Mouse (Mus musculus) heart, adult 2 months (tissue): ENCODE measurements around the gene Nop56. TPM values are rescaled to one million over a fixed set of nuclear protein-coding genes. Genes with fewer than 3 reads are reported as not detected.

Experiments
- DNase-seq, 2 experiments: peaks; one replicate each; pipeline ENCODE4 v3.0.0; 2021
- H3K27ac ChIP-seq: fragments of 200-600 bp; 2 replicates; pipeline ENCODE4 v1.8.1; 2022
- H3K27me3 ChIP-seq: fragments of 200-500 bp; 2 replicates; pipeline ENCODE4 v1.6.1; 2012; ENCODE audit warnings: mild to moderate bottlenecking, low read length, inconsistent platforms, mixed read lengths; ENCODE audit not compliant: control insufficient read depth, insufficient read depth
- H3K36me3 ChIP-seq: fragments of 200-500 bp; 2 replicates; pipeline ENCODE4 v1.6.1; 2012; ENCODE audit warnings: low read length, inconsistent platforms; ENCODE audit not compliant: control insufficient read depth, insufficient read depth
- H3K4me1 ChIP-seq: fragments of 200-500 bp; 2 replicates; pipeline ENCODE4 v1.6.1; 2011; ENCODE audit warnings: low read length; ENCODE audit not compliant: control insufficient read depth, insufficient read depth
- H3K4me3 ChIP-seq: fragments of 200-600 bp; 2 replicates; pipeline ENCODE4 v1.8.1; 2022
- H3K79me2 ChIP-seq: fragments of 200-500 bp; replicated peaks from 2 replicates; pipeline ENCODE4 v1.6.1; 2012; ENCODE audit warnings: mild to moderate bottlenecking, inconsistent platforms, low read length, moderate library complexity, mixed read lengths; ENCODE audit not compliant: control insufficient read depth, insufficient read depth
- H3K9ac ChIP-seq: fragments of 200-500 bp; 2 replicates; pipeline ENCODE4 v1.6.1; 2012; ENCODE audit warnings: low read depth, mild to moderate bottlenecking, control low read depth, inconsistent platforms, low read length, mixed read lengths
- CTCF ChIP-seq: fragments of 200-600 bp; IDR thresholded peaks from 2 replicates; pipeline ENCODE4 v1.8.1; 2022; ENCODE audit warnings: antibody characterized with exemption, mild to moderate bottlenecking, moderate library complexity
- EP300 ChIP-seq: fragments of 200-500 bp; IDR thresholded peaks from 2 replicates; pipeline ENCODE4 v1.6.1; 2011; ENCODE audit warnings: low read depth, low read length, control low read depth; ENCODE audit not compliant: insufficient read depth
- POLR2A ChIP-seq: fragments of 200-500 bp; IDR thresholded peaks from 2 replicates; pipeline ENCODE4 v1.6.1; 2011; ENCODE audit warnings: mild to moderate bottlenecking, low read depth, low read length, control low read depth; ENCODE audit not compliant: insufficient read depth
- WGBS: fragments of 180-500 bp; shearing (Covaris S2); methylation state at CpG from one replicate; pipeline ENCODE4 v1.1.7; 2018; 5-methylcytosine and 5-hydroxymethylcytosine counted together
- intact Hi-C: fragments of 180-260 bp; cut with DNase I; formaldehyde crosslinking; loops from one replicate; pipeline ENCODE4 v1.15.1; 2025
- polyA plus RNA-seq: library from polyadenylated mRNA; depleted of rRNA; stranded (reverse); fragments of >200 nt; gene quantifications from 2 replicates; pipeline ENCODE4 v1.2.3, GENCODE M21; 2012; rRNA removed
- total RNA-seq, 2 experiments: library from RNA; stranded (reverse); gene quantifications; 2 replicates each; pipeline ENCODE4 v1.2.3; 2021

The Nop56 gene
- total and polyA plus RNA-seq, 3 experiments: 27.2 to 29.7 (median 28.7) TPM

GRCm38 (mm10) chr2:130297580-130297979 lies 23.4 kb downstream of the Nop56 start:
- intact Hi-C loops: no loop called here
- Histone ChIP-seq H3K4me1 (peaks cover 5% of the 10 kb centered on the region), H3K9ac (no peak overlapping the region), H3K4me3 (no peak overlapping the region), H3K36me3 (no peaks in the 10 kb centered on the region), H3K27me3 (peaks cover 8% of the 10 kb centered on the region), H3K79me2 (no peaks in the 10 kb centered on the region), H3K27ac (no peak overlapping the region)
- no peak for DNase-seq
- WGBS: 83% methylated on average over 9 of the region's 9 CpGs
- TF ChIP-seq EP300 (no peak), CTCF (no peak), POLR2A (no peak)

- 72% methylated on average over 4 of the region's 4 CpGs for WGBS
- Histone ChIP-seq H3K36me3 (no peaks in the 10 kb centered on the region), H3K4me3 (no peak overlapping the region), H3K27ac (no peak overlapping the region), H3K79me2 (no peaks in the 10 kb centered on the region), H3K9ac (no peak overlapping the region), H3K27me3 (no peaks in the 10 kb centered on the region), H3K4me1 (no peaks in the 10 kb centered on the region)
- DNase-seq: no peak
- TF ChIP-seq EP300 (no peak), POLR2A (no peak), CTCF (no peak)
- intact Hi-C loops: no loop called here
These were observed 28.8 kb downstream of the Nop56 start for GRCm38 (mm10) chr2:130303014-130303413.

GRCm38 (mm10) chr2:130327057-130327456 lies 52.8 kb downstream of the Nop56 start:
- no peak for TF ChIP-seq EP300
- no peak for TF ChIP-seq POLR2A
- no peak for TF ChIP-seq CTCF
- intact Hi-C loops: no loop called here
- H3K79me2 ChIP-seq: no peaks in the 10 kb centered on the region
- no peak overlapping the region for H3K27ac ChIP-seq
- H3K9ac ChIP-seq: no peak overlapping the region
- H3K36me3 ChIP-seq: no peaks in the 10 kb centered on the region
- WGBS: 58% methylated on average over 1 of the region's 1 CpGs
- DNase-seq: no peak
- no peaks in the 10 kb centered on the region for H3K27me3 ChIP-seq
- no peak overlapping the region for H3K4me3 ChIP-seq
- no peaks in the 10 kb centered on the region for H3K4me1 ChIP-seq

Other genes with a start within 250 kb of the Nop56 start
- gene Tgm6, start 162.0 kb upstream of the Nop56 start, total RNA-seq: not detected
- gene Tgm6, start 162.0 kb upstream of the Nop56 start, polyA plus RNA-seq: not detected in 2 replicates
- 100 to 1,000 TPM; 124 to 141 TPM for gene Snrpb, start 95.0 kb upstream of the Nop56 start, total RNA-seq
- gene Snrpb, start 95.0 kb upstream of the Nop56 start, polyA plus RNA-seq: 110 and 135 TPM in 2 replicates
- gene Tmc2, start 79.2 kb upstream of the Nop56 start, total RNA-seq: not detected
- gene Tmc2, start 79.2 kb upstream of the Nop56 start, polyA plus RNA-seq: not detected in 2 replicates
- 100 to 1,000 TPM; 709 to 817 TPM for gene Idh3b, start 10.1 kb downstream of the Nop56 start, total RNA-seq
- 893 and 1,229 TPM in 2 replicates for gene Idh3b, start 10.1 kb downstream of the Nop56 start, polyA plus RNA-seq
- under 1 TPM; 0.37 to 0.41 TPM for gene Ebf4, start 20.7 kb downstream of the Nop56 start, total RNA-seq
- gene Ebf4, start 20.7 kb downstream of the Nop56 start, polyA plus RNA-seq: 0.85 and 1.0 TPM in 2 replicates
- gene Cpxm1, start 123.1 kb downstream of the Nop56 start, total RNA-seq: 1 to 10 TPM; 1.9 to 3.3 TPM
- 8.2 and 9.4 TPM in 2 replicates for gene Cpxm1, start 123.1 kb downstream of the Nop56 start, polyA plus RNA-seq
- not detected for gene Gm28372, start 130.8 kb downstream of the Nop56 start, total RNA-seq
- gene Gm28372, start 130.8 kb downstream of the Nop56 start, polyA plus RNA-seq: not detected in 2 replicates
- not detected for gene 1700020A23Rik, start 130.8 kb downstream of the Nop56 start, total RNA-seq
- 0.26 TPM in 1 of 2 replicates, not detected in the other for gene 1700020A23Rik, start 130.8 kb downstream of the Nop56 start, polyA plus RNA-seq
- gene Tmem239, start 132.0 kb downstream of the Nop56 start, total RNA-seq: not detected
- gene Tmem239, start 132.0 kb downstream of the Nop56 start, polyA plus RNA-seq: not detected in 2 replicates
- 10 to 100 TPM; 26.3 to 26.9 TPM for gene Vps16, start 149.9 kb downstream of the Nop56 start, total RNA-seq
- gene Vps16, start 149.9 kb downstream of the Nop56 start, polyA plus RNA-seq: 32.9 and 46.7 TPM in 2 replicates
- gene Pced1a, start 150.3 kb downstream of the Nop56 start, total RNA-seq: 1 to 10 TPM; 5.5 TPM
- 12.7 and 14.5 TPM in 2 replicates for gene Pced1a, start 150.3 kb downstream of the Nop56 start, polyA plus RNA-seq
- 10 to 100 TPM; 44.0 to 46.0 TPM for gene Ptpra, start 175.8 kb downstream of the Nop56 start, total RNA-seq
- 27.8 and 37.0 TPM in 2 replicates for gene Ptpra, start 175.8 kb downstream of the Nop56 start, polyA plus RNA-seq